Mouse (Mus musculus) embryonic facial prominence, embryonic 14.5 days (tissue): ENCODE measurements around the gene Dnah7c. TPM values are rescaled to one million over a fixed set of nuclear protein-coding genes. Genes with fewer than 3 reads are reported as not detected.
A peak's percentile ranks its signal among the peaks of the same experiment; 100 is the strongest.

Experiments
- ATAC-seq: fragments of 200-750 bp; cut with Nextera tagmentation; 2 replicates; pipeline ENCODE4 v1.8.0; 2017; ENCODE audit warnings: low read depth, moderate number of reproducible peaks, moderate TSS enrichment
- DNase-seq: peaks from one replicate; pipeline ENCODE4 v3.0.0-alpha.2; 2015; ENCODE audit warnings: low spot score
- H3K27ac ChIP-seq: fragments of 300-500 bp; sonication (generic); replicated peaks from 2 replicates; pipeline ENCODE4 v1.5.1; 2014; ENCODE audit warnings: low read depth, mild to moderate bottlenecking, low read length, moderate library complexity
- H3K27me3 ChIP-seq: fragments of 300-500 bp; sonication (generic); replicated peaks from 2 replicates; pipeline ENCODE4 v1.6.1; 2014; ENCODE audit warnings: low read length; ENCODE audit not compliant: control insufficient read depth, insufficient read depth
- H3K36me3 ChIP-seq: fragments of 300-500 bp; sonication (generic); 2 replicates; pipeline ENCODE4 v1.6.1; 2014; ENCODE audit warnings: low read length, mixed read lengths; ENCODE audit not compliant: control insufficient read depth, insufficient read depth
- H3K4me1 ChIP-seq: fragments of 300-500 bp; sonication (generic); 2 replicates; pipeline ENCODE4 v1.6.1; 2014; ENCODE audit warnings: antibody characterized with exemption, low read length; ENCODE audit not compliant: control insufficient read depth, insufficient read depth
- H3K4me2 ChIP-seq: fragments of 300-500 bp; sonication (generic); 2 replicates; pipeline ENCODE4 v1.6.1; 2014; ENCODE audit warnings: low read depth, mild to moderate bottlenecking, low read length, moderate library complexity, mixed read lengths
- H3K4me3 ChIP-seq: fragments of 300-500 bp; sonication (generic); 2 replicates; pipeline ENCODE4 v1.5.1; 2014; ENCODE audit warnings: low read depth, mild to moderate bottlenecking, low read length
- H3K9ac ChIP-seq: fragments of 300-500 bp; sonication (generic); 2 replicates; pipeline ENCODE4 v1.6.1; 2014; ENCODE audit warnings: low read depth, mild to moderate bottlenecking, low read length, moderate library complexity, mixed read lengths
- H3K9me3 ChIP-seq: fragments of 300-500 bp; sonication (generic); 2 replicates; pipeline ENCODE4 v1.6.1; 2016; ENCODE audit warnings: low read length; ENCODE audit not compliant: control insufficient read depth
- WGBS: fragments of 180-500 bp; shearing (Covaris S2); extraction: QIAGEN DNeasy Blood & Tissue Kit; methylation state at CpG from one replicate; pipeline ENCODE4 v1.1.7; 2014; 5-methylcytosine and 5-hydroxymethylcytosine counted together
- polyA plus RNA-seq: library from polyadenylated mRNA; unstranded; fragments of >200 nt; fragmentation: Nextera tagmentation; extraction: Ambion mirVana; gene quantifications from 2 replicates; pipeline ENCODE4 v1.2.1, GENCODE M21; 2014

Dnah7c gene
- polyA plus RNA-seq, 1 experiment from 2014 or later: 0.18 TPM

DNA sequence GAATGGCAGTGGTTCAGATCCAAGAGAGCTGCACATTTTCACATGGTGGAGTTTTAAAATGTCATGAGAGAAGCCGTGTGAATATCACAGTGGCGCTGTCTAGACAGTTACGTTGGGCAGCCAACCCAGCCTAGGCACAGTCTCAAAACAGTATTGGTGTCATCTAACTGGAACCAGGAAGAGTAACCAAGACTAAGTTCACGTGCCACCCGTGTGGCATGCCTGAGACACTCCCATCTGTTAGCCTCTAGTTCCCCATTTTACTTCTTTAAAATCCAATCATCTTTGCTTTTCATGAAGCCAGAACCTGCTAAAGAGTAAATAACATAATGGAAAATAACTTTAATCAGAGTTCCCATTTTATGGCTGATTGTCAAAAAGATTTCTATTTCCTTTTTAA, 406.5 kb downstream of the Dnah7c start:
- 93% methylated on average over 5 of the region's 5 CpGs for WGBS
- H3K4me1 ChIP-seq: no peaks in the 10 kb centered on the region
- no peak for ATAC-seq
- H3K9ac ChIP-seq: no peak overlapping the region
- no peak overlapping the region for H3K4me3 ChIP-seq
- no peak overlapping the region for H3K27ac ChIP-seq
- H3K27me3 ChIP-seq: no peaks in the 10 kb centered on the region
- peaks cover 32% of the 10 kb centered on the region for H3K36me3 ChIP-seq
- H3K9me3 ChIP-seq: no peaks in the 10 kb centered on the region
- no peak overlapping the region for H3K4me2 ChIP-seq
- no peak for DNase-seq

DNA sequence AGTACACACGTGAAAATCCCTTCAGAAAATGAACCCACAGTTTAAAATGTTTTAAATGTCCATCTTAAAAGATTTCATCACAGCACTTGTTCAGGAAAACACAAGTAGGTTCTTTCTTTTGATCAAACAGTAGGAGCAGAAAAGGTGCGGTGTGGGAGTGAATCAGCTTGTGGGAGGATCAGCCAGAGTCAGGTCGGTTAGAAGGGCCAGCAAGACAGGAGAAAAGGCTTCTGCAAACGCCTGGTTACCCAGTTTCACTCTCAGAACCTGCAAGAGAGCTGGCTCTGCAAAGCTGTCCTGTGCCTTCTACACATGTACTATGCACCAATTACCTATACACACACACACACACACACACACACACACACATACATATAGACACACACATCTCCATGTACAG, 418.0 kb downstream of the Dnah7c start:
- ATAC-seq (no peak), DNase-seq (no peak)
- no peak overlapping the region for H3K4me3 ChIP-seq
- no peaks in the 10 kb centered on the region for H3K27me3 ChIP-seq
- H3K36me3 ChIP-seq: no peaks in the 10 kb centered on the region
- H3K9ac ChIP-seq: no peak overlapping the region
- WGBS: 64% methylated on average over 4 of the region's 4 CpGs
- no peaks in the 10 kb centered on the region for H3K4me1 ChIP-seq
- H3K9me3 ChIP-seq: no peaks in the 10 kb centered on the region
- H3K27ac ChIP-seq: no peak overlapping the region
- no peak overlapping the region for H3K4me2 ChIP-seq

GRCm38 (mm10) chr1:46844281-46844680, 418.9 kb downstream of the Dnah7c start:
- Histone ChIP-seq H3K4me2 (no peak overlapping the region), H3K27me3 (no peaks in the 10 kb centered on the region), H3K27ac (no peak overlapping the region), H3K9ac (no peak overlapping the region), H3K4me1 (no peaks in the 10 kb centered on the region), H3K4me3 (no peak overlapping the region), H3K36me3 (no peaks in the 10 kb centered on the region), H3K9me3 (no peaks in the 10 kb centered on the region)
- 88% methylated on average over 2 of the region's 2 CpGs for WGBS
- no peak for DNase-seq
- ATAC-seq: no peak

DNA sequence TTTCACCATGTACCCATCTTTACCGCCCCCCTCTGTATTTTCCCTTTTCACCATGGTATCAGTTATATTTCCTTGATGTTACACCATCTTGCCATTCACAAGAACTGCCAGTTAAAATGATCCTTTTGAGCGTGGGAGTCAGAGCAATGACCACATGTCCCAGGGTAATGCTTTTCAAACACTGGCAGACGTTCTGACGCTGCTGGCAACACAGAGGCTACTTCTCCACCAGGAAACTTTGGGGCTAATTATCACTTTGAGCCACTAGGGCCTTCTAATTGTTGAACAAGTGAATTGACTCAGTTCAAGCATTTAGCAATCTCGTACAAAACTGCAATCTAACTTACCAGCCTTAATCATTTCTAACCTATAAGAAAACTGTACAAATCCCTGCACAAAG, 419.8 kb downstream of the Dnah7c start:
- DNase-seq (no peak), ATAC-seq (no peak)
- Histone ChIP-seq H3K27me3 (no peaks in the 10 kb centered on the region), H3K9ac (no peak overlapping the region), H3K36me3 (no peaks in the 10 kb centered on the region), H3K4me3 (no peak overlapping the region), H3K4me1 (0 out of 2 replicates have a peak, but pooled peaks cover 4% of the 10 kb centered on the region), H3K4me2 (no peak overlapping the region), H3K9me3 (no peaks in the 10 kb centered on the region), H3K27ac (no peak overlapping the region)
- 48% methylated on average over 5 of the region's 5 CpGs for WGBS

GRCm38 (mm10) chr1:46849758-46850157, 424.4 kb downstream of the Dnah7c start:
- Histone ChIP-seq H3K4me1 (peaks cover 23% of the 10 kb centered on the region), H3K4me2 (no peak overlapping the region), H3K27ac (peak overlapping the region; percentile 13; the same call in 1 of the 2 replicates), H3K9me3 (no peaks in the 10 kb centered on the region), H3K27me3 (no peaks in the 10 kb centered on the region), H3K4me3 (no peak overlapping the region), H3K36me3 (no peaks in the 10 kb centered on the region), H3K9ac (no peak overlapping the region)
- 50% methylated on average over 1 of the region's 1 CpGs for WGBS
- ATAC-seq: no peak
- DNase-seq: peak; percentile 93

GRCm38 (mm10) chr1:46851586-46851985, 426.2 kb downstream of the Dnah7c start:
- ATAC-seq: no peak
- H3K9ac ChIP-seq: peak overlapping the region; percentile 100; the same call in 1 of the 2 replicates
- 53% methylated on average over 4 of the region's 4 CpGs for whole genome bisulfite sequencing

GRCm38 (mm10) chr1:46852216-46852599, 426.8 kb downstream of the Dnah7c start:
- Histone ChIP-seq H3K4me3 (peak overlapping the region; percentile 97), H3K36me3 (no peaks in the 10 kb centered on the region), H3K4me2 (peak overlapping the region; percentile 64), H3K9me3 (no peaks in the 10 kb centered on the region), H3K9ac (peak overlapping the region; percentile 100), H3K4me1 (peaks cover 23% of the 10 kb centered on the region), H3K27ac (peak overlapping the region; percentile 100), H3K27me3 (no peaks in the 10 kb centered on the region)
- ATAC-seq: no peak
- DNase-seq: no peak
- 1% methylated on average over 4 of the region's 4 CpGs for WGBS

More at GRCm38 (mm10) chr1:46851586-46851985, 426.2 kb downstream of the Dnah7c start:
- H3K9me3 ChIP-seq: no peaks in the 10 kb centered on the region
- H3K27ac ChIP-seq: peak overlapping the region; percentile 100; the same call in 1 of the 2 replicates
- peak overlapping the region; percentile 97 for H3K4me3 ChIP-seq
- H3K4me1 ChIP-seq: peaks cover 23% of the 10 kb centered on the region
- DNase-seq: no peak
- no peaks in the 10 kb centered on the region for H3K36me3 ChIP-seq
- peak overlapping the region; percentile 64 for H3K4me2 ChIP-seq
- no peaks in the 10 kb centered on the region for H3K27me3 ChIP-seq

DNA sequence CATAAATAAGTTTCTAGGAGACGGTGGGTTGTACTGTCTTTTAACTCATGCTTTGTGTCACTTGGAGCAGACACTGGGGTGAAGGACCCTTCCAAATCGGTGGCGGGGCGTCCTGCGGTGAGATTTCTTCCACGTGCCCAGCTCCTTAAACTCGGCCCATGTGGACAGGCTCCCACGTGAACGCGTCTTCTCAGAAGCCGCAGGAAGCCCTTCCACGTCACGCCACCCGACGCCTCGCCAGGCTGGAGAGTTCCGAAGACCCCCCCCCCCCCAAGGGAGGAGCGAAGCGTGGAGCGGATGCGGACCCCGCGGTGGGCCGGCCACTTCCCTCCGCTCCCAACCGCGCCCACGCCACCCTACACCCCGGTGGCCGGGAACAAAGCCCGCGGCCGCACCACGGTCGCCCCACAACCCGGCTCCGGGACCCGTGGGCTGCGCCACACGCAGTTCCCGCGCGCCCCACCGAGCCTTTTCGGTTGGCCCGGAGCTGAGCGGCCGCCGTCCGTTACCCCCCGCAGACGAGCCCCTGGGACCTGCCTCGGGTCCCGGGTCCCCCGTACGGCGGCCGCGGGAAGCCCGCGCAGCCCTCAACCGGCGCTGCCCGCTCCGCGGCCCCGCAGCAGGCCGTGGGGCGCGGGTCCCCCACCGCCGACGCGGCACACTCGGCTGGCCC, 427.3 kb downstream of the Dnah7c start:
- H3K9me3 ChIP-seq: no peaks in the 10 kb centered on the region
- H3K4me2 ChIP-seq: peak overlapping the region; percentile 64
- peaks cover 23% of the 10 kb centered on the region for H3K4me1 ChIP-seq
- H3K27me3 ChIP-seq: no peaks in the 10 kb centered on the region
- peak; percentile 26 for ATAC-seq
- peak overlapping the region; percentile 97 for H3K4me3 ChIP-seq
- H3K9ac ChIP-seq: peak overlapping the region; percentile 100
- no peaks in the 10 kb centered on the region for H3K36me3 ChIP-seq
- WGBS: under 1% methylated on average over 29 of the region's 75 CpGs
- DNase-seq: peak; percentile 93
- peak overlapping the region; percentile 100 for H3K27ac ChIP-seq
